Mouse (Mus musculus) heart, postnatal 0 days (tissue): Measurements from ENCODE around the gene Commd3. TPM values are rescaled to one million over a fixed set of nuclear protein-coding genes. Genes with fewer than 3 reads are reported as not detected.

Source experiments
- ATAC-seq: fragments of 200-750 bp; cut with Nextera tagmentation; 2 replicates; pipeline ENCODE4 v1.8.0; 2017; ENCODE audit warnings: low read depth, moderate number of reproducible peaks, moderate library complexity; ENCODE audit not compliant: insufficient read depth
- DNase-seq: peaks from one replicate; pipeline ENCODE4 v3.0.0-alpha.2; 2016; ENCODE audit warnings: low spot score
- H3K27ac ChIP-seq: fragments of 300-500 bp; sonication (generic); 2 replicates; pipeline ENCODE4 v1.5.1; 2014; ENCODE audit warnings: low read depth, mild to moderate bottlenecking
- H3K27me3 ChIP-seq: fragments of 300-500 bp; sonication (generic); 2 replicates; pipeline ENCODE4 v1.6.1; 2014; ENCODE audit warnings: low read length, mixed read lengths; ENCODE audit not compliant: control insufficient read depth, insufficient read depth
- H3K36me3 ChIP-seq: fragments of 300-500 bp; sonication (generic); replicated peaks from 2 replicates; pipeline ENCODE4 v1.6.1; 2014; ENCODE audit warnings: low read length, mixed read lengths; ENCODE audit not compliant: control insufficient read depth, insufficient read depth
- H3K4me1 ChIP-seq: fragments of 300-500 bp; sonication (generic); 2 replicates; pipeline ENCODE4 v1.6.1; 2014; ENCODE audit warnings: antibody characterized with exemption; ENCODE audit not compliant: control insufficient read depth, insufficient read depth
- H3K4me2 ChIP-seq: fragments of 300-500 bp; sonication (generic); 2 replicates; pipeline ENCODE4 v1.6.1; 2014; ENCODE audit warnings: low read depth, mild to moderate bottlenecking, low read length, moderate library complexity
- H3K4me3 ChIP-seq: fragments of 300-500 bp; sonication (generic); 2 replicates; pipeline ENCODE4 v1.5.1; 2014; ENCODE audit warnings: low read depth, low read length
- H3K9ac ChIP-seq: fragments of 300-500 bp; sonication (generic); replicated peaks from 2 replicates; pipeline ENCODE4 v1.6.1; 2014; ENCODE audit warnings: low read depth, low read length, mixed read lengths
- H3K9me3 ChIP-seq: fragments of 300-500 bp; sonication (generic); replicated peaks from 2 replicates; pipeline ENCODE4 v1.6.1; 2016; ENCODE audit warnings: low read length; ENCODE audit not compliant: control insufficient read depth
- CTCF ChIP-seq: IDR thresholded peaks from 2 replicates; pipeline ENCODE4 v1.5.1; 2016; ENCODE audit warnings: antibody characterized with exemption, control low read depth, low read depth
- EP300 ChIP-seq: IDR thresholded peaks from 2 replicates; pipeline ENCODE4 v1.6.1; 2016; ENCODE audit warnings: antibody characterized with exemption, low read depth
- WGBS: fragments of 180-500 bp; shearing (Covaris S2); extraction: QIAGEN DNeasy Blood & Tissue Kit; methylation state at CpG from one replicate; pipeline ENCODE4 v1.1.7; 2014; 5-methylcytosine and 5-hydroxymethylcytosine counted together
- polyA plus RNA-seq: library from polyadenylated mRNA; unstranded; fragments of >200 nt; fragmentation: Nextera tagmentation; extraction: Ambion mirVana; gene quantifications from 2 replicates; pipeline ENCODE4 v1.2.1, GENCODE M21; 2015
- total RNA-seq: library from RNA; depleted of rRNA; stranded (reverse); fragments of >200 nt; gene quantifications from 2 replicates; pipeline ENCODE4 v1.2.3, GENCODE M21; 2014; ENCODE audit warnings: low replicate concordance

Commd3 gene
- total and polyA plus RNA-seq, 2 experiments from 2014 or later = 201 to 278 TPM

GRCm38 (mm10) chr2:18680501-18680900 lies 8.3 kb downstream of the Commd3 start:
- peaks cover 10% of the 10 kb centered on the region for H3K36me3 ChIP-seq
- no peak for TF ChIP-seq EP300
- TF ChIP-seq CTCF = no peak
- no peaks in the 10 kb centered on the region for H3K9me3 ChIP-seq
- H3K27ac ChIP-seq = no peak overlapping the region
- H3K4me1 ChIP-seq = peaks cover 24% of the 10 kb centered on the region
- no peak overlapping the region for H3K9ac ChIP-seq
- H3K4me2 ChIP-seq = peak overlapping the region; percentile 84
- peaks cover 12% of the 10 kb centered on the region; the same call in 1 of the 2 replicates for H3K27me3 ChIP-seq
- 2% methylated on average over 4 of the region's 4 CpGs for WGBS
- ATAC-seq (no peak), DNase-seq (no peak)
- peak overlapping the region; percentile 49 for H3K4me3 ChIP-seq

GRCm38 (mm10) chr2:18680961-18681360 lies 8.8 kb downstream of the Commd3 start:
- Histone ChIP-seq H3K9me3 (no peaks in the 10 kb centered on the region), H3K36me3 (peaks cover 10% of the 10 kb centered on the region), H3K4me3 (peak overlapping the region; percentile 49), H3K4me2 (peak overlapping the region; percentile 84), H3K27me3 (peaks cover 12% of the 10 kb centered on the region; the same call in 1 of the 2 replicates), H3K9ac (peak overlapping the region; percentile 30; the same call in 1 of the 2 replicates), H3K27ac (no peak overlapping the region; the same call in 1 of the 2 replicates), H3K4me1 (peaks cover 24% of the 10 kb centered on the region)
- WGBS = 4% methylated on average over 23 of the region's 29 CpGs
- ATAC-seq = no peak
- DNase-seq = peak; percentile 42
- TF ChIP-seq EP300 = no peak
- no peak for TF ChIP-seq CTCF

- Histone ChIP-seq H3K9ac (no peak overlapping the region), H3K27me3 (peaks cover 41% of the 10 kb centered on the region), H3K27ac (no peak overlapping the region), H3K4me2 (no peak overlapping the region), H3K9me3 (no peaks in the 10 kb centered on the region), H3K4me1 (peaks cover 17% of the 10 kb centered on the region), H3K36me3 (peaks cover 10% of the 10 kb centered on the region), H3K4me3 (no peak overlapping the region)
- TF ChIP-seq EP300 = no peak
- DNase-seq (no peak), ATAC-seq (no peak)
- 84% methylated on average over 5 of the region's 5 CpGs for WGBS
Measured at GRCm38 (mm10) chr2:18684062-18684461, 11.9 kb downstream of the Commd3 start.

GRCm38 (mm10) chr2:18686386-18686785 lies 14.2 kb downstream of the Commd3 start:
- peaks cover 53% of the 10 kb centered on the region for H3K27me3 ChIP-seq
- no peak overlapping the region for H3K27ac ChIP-seq
- no peak for TF ChIP-seq CTCF
- TF ChIP-seq EP300 = no peak
- H3K9me3 ChIP-seq = no peaks in the 10 kb centered on the region
- no peak overlapping the region for H3K4me3 ChIP-seq
- no peak overlapping the region for H3K9ac ChIP-seq
- H3K36me3 ChIP-seq = peaks cover 10% of the 10 kb centered on the region
- no peak for ATAC-seq
- H3K4me2 ChIP-seq = no peak overlapping the region
- peaks cover 14% of the 10 kb centered on the region for H3K4me1 ChIP-seq
- 83% methylated on average over 6 of the region's 6 CpGs for WGBS
- no peak for DNase-seq

- H3K4me1 ChIP-seq = peaks cover 14% of the 10 kb centered on the region
- H3K36me3 ChIP-seq = peaks cover 9% of the 10 kb centered on the region
- TF ChIP-seq EP300 (no peak), CTCF (no peak)
- no peak overlapping the region for H3K9ac ChIP-seq
- DNase-seq = no peak
- H3K27ac ChIP-seq = no peak overlapping the region
- ATAC-seq = no peak
- 78% methylated on average over 8 of the region's 8 CpGs for WGBS
- no peak overlapping the region for H3K4me2 ChIP-seq
- peaks cover 58% of the 10 kb centered on the region for H3K27me3 ChIP-seq
- no peaks in the 10 kb centered on the region for H3K9me3 ChIP-seq
- no peak overlapping the region for H3K4me3 ChIP-seq
Measured at GRCm38 (mm10) chr2:18686826-18687519, 14.8 kb downstream of the Commd3 start.

- no peak for ATAC-seq
- peaks cover 14% of the 10 kb centered on the region for H3K4me1 ChIP-seq
- H3K36me3 ChIP-seq = peaks cover 6% of the 10 kb centered on the region
- no peaks in the 10 kb centered on the region for H3K9me3 ChIP-seq
- no peak for DNase-seq
- H3K27ac ChIP-seq = no peak overlapping the region
- peaks cover 65% of the 10 kb centered on the region for H3K27me3 ChIP-seq
- H3K4me3 ChIP-seq = no peak overlapping the region
- no peak overlapping the region for H3K4me2 ChIP-seq
- no peak overlapping the region for H3K9ac ChIP-seq
- 19% methylated on average over 9 of the region's 9 CpGs for WGBS
- TF ChIP-seq EP300 = no peak
- no peak for TF ChIP-seq CTCF
Measured at GRCm38 (mm10) chr2:18687671-18688170, 15.5 kb downstream of the Commd3 start.
